Mouse (Mus musculus): ENCODE data around the gene Clasp1.

DNA sequence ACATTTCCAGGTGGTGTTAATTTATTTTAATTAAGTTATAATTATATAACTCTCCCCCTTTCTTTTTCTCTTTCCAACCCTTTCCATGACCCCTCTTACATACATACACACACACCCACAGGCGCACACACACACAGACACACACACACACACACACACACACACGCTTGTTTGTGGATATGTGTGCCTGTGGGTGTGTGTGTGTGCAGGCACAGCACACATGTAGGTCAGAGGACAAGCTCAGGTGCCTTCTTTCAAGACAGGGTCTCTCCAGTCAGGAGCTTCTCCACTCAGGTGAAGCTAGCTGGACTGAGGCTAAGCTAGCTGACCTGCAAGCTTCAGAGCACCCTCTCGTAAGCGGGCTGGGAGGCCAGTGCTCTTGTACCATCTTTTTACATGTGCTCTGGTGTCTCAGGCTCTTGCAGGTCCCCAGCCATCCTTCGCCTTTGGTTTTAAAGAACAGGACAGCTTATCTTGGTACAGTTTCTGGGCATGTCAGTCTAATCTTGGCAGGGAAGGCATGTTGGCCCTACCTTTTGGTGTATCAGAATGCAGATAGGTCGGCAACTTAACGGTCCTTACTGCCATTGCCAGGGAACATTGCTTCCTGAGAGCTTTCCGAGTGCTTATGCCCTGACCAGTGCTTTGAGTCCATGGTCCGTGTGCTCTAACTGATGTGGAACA, 28.3 kb downstream of the Clasp1 start:
- TF ChIP-seq CTCF (IDR thresholded peaks at IDR 0.05; ENCODE audit: borderline replicate concordance, extremely low read depth, insufficient read depth, insufficient read length) = no peak
- no peak for TF ChIP-seq POLR2A (IDR thresholded peaks at IDR 0.05; ENCODE audit: borderline replicate concordance, extremely low read depth, insufficient read depth, insufficient read length, poor library complexity, severe bottlenecking)
